Mouse (Mus musculus): ENCODE results near the gene 1700001P01Rik. TPM values are rescaled to one million over a fixed set of nuclear protein-coding genes. Genes with fewer than 3 reads are reported as not detected.

The 1700001P01Rik gene
- total and polyA plus RNA-seq, 3 experiments: 0.47 TPM; not detected in 2

DNA sequence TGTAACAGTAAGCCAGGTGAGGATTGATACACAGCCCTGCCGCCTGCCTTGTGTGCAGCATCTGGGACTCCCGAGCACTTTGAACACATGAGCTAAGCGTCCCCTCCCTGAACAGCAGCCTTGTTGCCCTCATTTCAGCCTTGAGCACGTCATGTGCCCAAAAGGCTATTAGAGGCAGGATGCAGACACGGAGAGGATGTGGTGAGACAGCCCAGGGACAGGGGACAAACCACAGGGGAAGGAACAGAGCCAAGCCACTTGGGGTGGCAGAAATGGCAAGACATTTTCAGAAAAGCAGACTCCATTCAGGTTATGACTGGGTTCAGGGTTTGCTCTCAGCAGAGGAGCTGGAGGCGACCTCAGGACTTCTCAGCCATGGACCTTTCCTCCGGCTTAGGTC, 47.4 kb downstream of the 1700001P01Rik start:
- no peak overlapping the region for H3K4me2 ChIP-seq (ENCODE audit: insufficient read depth, low read depth, poor library complexity, severe bottlenecking)
- H3K4me3 ChIP-seq (replicated peaks in 1 of 3; ENCODE audit: low read depth in 2 of 3, low read length in 2 of 3, poor library complexity in 1 of 3): no peak overlapping the region
- H3K9me3 ChIP-seq (replicated peaks; ENCODE audit: low read length): no peaks in the 10 kb centered on the region
- H3K27ac ChIP-seq (ENCODE audit: insufficient read depth, low read depth): no peak overlapping the region
- no peak overlapping the region for H3K9ac ChIP-seq (ENCODE audit: insufficient read depth, low read depth)
- dilution Hi-C loops (cut with MboI; ENCODE audit: extremely low pct_ligation_motif_present, extremely low pct_unique_long_range_greater_than_20kb, low sequenced_read_pairs) (no loop called here), in situ Hi-C loops (cut with MboI; ENCODE audit: low pct_ligation_motif_present, low pct_unique_long_range_greater_than_20kb, low sequenced_read_pairs) (no loop called here)
- H3K4me1 ChIP-seq (ENCODE audit: control insufficient read depth in 1 of 2, insufficient read depth in 2 of 2): peaks cover 0 to 9% of the 10 kb centered on the region in 2 experiments; a peak in 1 of 4 replicates
- H3K27me3 ChIP-seq (replicated peaks): no peaks in the 10 kb centered on the region
- H3K36me3 ChIP-seq (replicated peaks in 1 of 2; ENCODE audit: control insufficient read depth in 1 of 2, insufficient read depth in 1 of 2, low read length in 1 of 2): peaks cover 71 to 94% of the 10 kb centered on the region in 2 experiments
- TF ChIP-seq USF1 (IDR thresholded peaks at IDR 0.05; ENCODE audit: low read depth, low read length) (no peak), ELF1 (IDR thresholded peaks at IDR 0.05; ENCODE audit: low read depth, low read length) (no peak), GABPA (IDR thresholded peaks at IDR 0.05; ENCODE audit: insufficient replicate concordance, low read depth, low read length) (no peak)
- H3K79me2 ChIP-seq (replicated peaks; ENCODE audit: control insufficient read depth, extremely low read depth, insufficient read depth, poor library complexity, severe bottlenecking): no peaks in the 10 kb centered on the region
- DNase-seq (ENCODE audit: extremely low read depth): no peak

DNA sequence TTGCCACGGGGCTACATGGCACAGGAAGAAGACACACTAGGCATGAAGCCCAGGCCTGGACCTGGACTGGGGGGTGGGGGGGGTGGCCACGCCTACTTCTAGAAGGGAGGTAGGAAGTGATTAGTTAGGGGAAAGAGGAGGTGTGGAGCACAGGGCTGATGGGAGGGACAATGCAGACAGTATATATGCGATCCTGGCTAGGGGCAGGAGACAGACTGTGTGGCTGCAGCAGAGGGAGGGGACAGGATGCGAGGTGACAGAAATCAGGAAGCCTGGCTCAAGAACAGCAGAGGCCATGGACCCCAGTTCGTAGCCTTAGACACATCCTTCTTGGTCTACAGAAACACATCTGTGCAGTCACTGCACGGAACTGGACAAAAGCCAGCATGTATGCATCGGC, 52.0 kb downstream of the 1700001P01Rik start:
- dilution Hi-C loops (cut with MboI; ENCODE audit: extremely low pct_ligation_motif_present, extremely low pct_unique_long_range_greater_than_20kb, low sequenced_read_pairs) (no loop called here), in situ Hi-C loops (cut with MboI; ENCODE audit: low pct_ligation_motif_present, low pct_unique_long_range_greater_than_20kb, low sequenced_read_pairs) (no loop called here)
- H3K4me3 ChIP-seq (replicated peaks in 1 of 3; ENCODE audit: low read depth in 2 of 3, low read length in 2 of 3, poor library complexity in 1 of 3): no peak overlapping the region
- peaks cover 5 to 25% of the 10 kb centered on the region in 2 experiments for H3K4me1 ChIP-seq (ENCODE audit: control insufficient read depth in 1 of 2, insufficient read depth in 2 of 2)
- H3K36me3 ChIP-seq (replicated peaks in 1 of 2; ENCODE audit: control insufficient read depth in 1 of 2, insufficient read depth in 1 of 2, low read length in 1 of 2): peaks cover 84 to 93% of the 10 kb centered on the region in 2 experiments
- no peak for DNase-seq (ENCODE audit: extremely low read depth)
- H3K27me3 ChIP-seq (replicated peaks): no peaks in the 10 kb centered on the region
- H3K27ac ChIP-seq (ENCODE audit: insufficient read depth, low read depth): no peak overlapping the region
- no peak overlapping the region for H3K4me2 ChIP-seq (ENCODE audit: insufficient read depth, low read depth, poor library complexity, severe bottlenecking)
- no peaks in the 10 kb centered on the region for H3K79me2 ChIP-seq (replicated peaks; ENCODE audit: control insufficient read depth, extremely low read depth, insufficient read depth, poor library complexity, severe bottlenecking)
- TF ChIP-seq MAZ (IDR thresholded peaks at IDR 0.05; ENCODE audit: low read depth, low read length) (no peak), MYC (IDR thresholded peaks at IDR 0.05; ENCODE audit: low read depth, low read length) (no peak), MEF2A (IDR thresholded peaks at IDR 0.05; ENCODE audit: borderline replicate concordance, low read depth, low read length) (no peak), SIN3A (IDR thresholded peaks at IDR 0.05; ENCODE audit: low read length) (no peak), USF2 (conservative IDR thresholded peaks at IDR 0.05; ENCODE audit: low read depth, low read length) (no peak), ELF1 (IDR thresholded peaks at IDR 0.05; ENCODE audit: low read depth, low read length) (no peak), MAFK (IDR thresholded peaks at IDR 0.05; ENCODE audit: insufficient replicate concordance, low read length) (no peak)
- H3K9ac ChIP-seq (ENCODE audit: insufficient read depth, low read depth): no peak overlapping the region
- H3K9me3 ChIP-seq (replicated peaks; ENCODE audit: low read length): peaks cover 16% of the 10 kb centered on the region

Other genes starting within 250 kb of the 1700001P01Rik start
- 0.08 TPM in 2 replicates for gene Srcin1, start 199.7 kb downstream of the 1700001P01Rik start, total RNA-seq (2012; rRNA removed)
- not detected in 2 replicates for gene Srcin1, start 199.7 kb downstream of the 1700001P01Rik start, total RNA-seq (2014; rRNA removed)
- 0.09 and 0.12 TPM in 2 replicates for gene Srcin1, start 199.7 kb downstream of the 1700001P01Rik start, polyA plus RNA-seq (2012; ENCODE audit: insufficient read length, low read depth)
- 4.2 and 5.0 TPM in 2 replicates for gene Epop, start 146.2 kb downstream of the 1700001P01Rik start, total RNA-seq (2012; rRNA removed)
- gene Epop, start 146.2 kb downstream of the 1700001P01Rik start, total RNA-seq (2014; rRNA removed): 1.7 and 2.1 TPM in 2 replicates
- gene Epop, start 146.2 kb downstream of the 1700001P01Rik start, polyA plus RNA-seq (2012; ENCODE audit: insufficient read length, low read depth): 8.3 and 8.4 TPM in 2 replicates
- gene Mllt6, start 112.5 kb downstream of the 1700001P01Rik start, total RNA-seq (2012; rRNA removed): 50.7 and 55.6 TPM in 2 replicates
- gene Mllt6, start 112.5 kb downstream of the 1700001P01Rik start, total RNA-seq (2014; rRNA removed): 24.3 and 25.3 TPM in 2 replicates
- 38.3 and 43.0 TPM in 2 replicates for gene Mllt6, start 112.5 kb downstream of the 1700001P01Rik start, polyA plus RNA-seq (2012; ENCODE audit: insufficient read length, low read depth)
- gene Cisd3, start 90.1 kb downstream of the 1700001P01Rik start, total RNA-seq (2012; rRNA removed): 141 and 157 TPM in 2 replicates
- gene Cisd3, start 90.1 kb downstream of the 1700001P01Rik start, total RNA-seq (2014; rRNA removed): 63.8 and 66.1 TPM in 2 replicates
- gene Cisd3, start 90.1 kb downstream of the 1700001P01Rik start, polyA plus RNA-seq (2012; ENCODE audit: insufficient read length, low read depth): 169 and 221 TPM in 2 replicates
- 5.6 and 7.9 TPM in 2 replicates for gene Pcgf2, start 75.4 kb downstream of the 1700001P01Rik start, total RNA-seq (2012; rRNA removed)
- gene Pcgf2, start 75.4 kb downstream of the 1700001P01Rik start, total RNA-seq (2014; rRNA removed): 0.81 and 0.99 TPM in 2 replicates
- 16.3 and 19.5 TPM in 2 replicates for gene Pcgf2, start 75.4 kb downstream of the 1700001P01Rik start, polyA plus RNA-seq (2012; ENCODE audit: insufficient read length, low read depth)
- gene Psmb3, start 72.5 kb downstream of the 1700001P01Rik start, total RNA-seq (2012; rRNA removed): 863 and 969 TPM in 2 replicates
- 1,070 and 1,251 TPM in 2 replicates for gene Psmb3, start 72.5 kb downstream of the 1700001P01Rik start, total RNA-seq (2014; rRNA removed)
- 560 and 594 TPM in 2 replicates for gene Psmb3, start 72.5 kb downstream of the 1700001P01Rik start, polyA plus RNA-seq (2012; ENCODE audit: insufficient read length, low read depth)
- gene Pip4k2b, start 31.2 kb downstream of the 1700001P01Rik start, total RNA-seq (2012; rRNA removed): 28.7 and 30.8 TPM in 2 replicates
- gene Pip4k2b, start 31.2 kb downstream of the 1700001P01Rik start, total RNA-seq (2014; rRNA removed): 20.3 and 23.3 TPM in 2 replicates
- gene Pip4k2b, start 31.2 kb downstream of the 1700001P01Rik start, polyA plus RNA-seq (2012; ENCODE audit: insufficient read length, low read depth): 35.4 and 44.0 TPM in 2 replicates
- gene Cwc25, start 9.4 kb downstream of the 1700001P01Rik start, total RNA-seq (2012; rRNA removed): 16.7 and 17.3 TPM in 2 replicates
- gene Cwc25, start 9.4 kb downstream of the 1700001P01Rik start, total RNA-seq (2014; rRNA removed): 19.3 and 19.6 TPM in 2 replicates
- gene Cwc25, start 9.4 kb downstream of the 1700001P01Rik start, polyA plus RNA-seq (2012; ENCODE audit: insufficient read length, low read depth): 21.5 and 21.7 TPM in 2 replicates
- 2,073 and 2,338 TPM in 2 replicates for gene Rpl23, start 6.5 kb upstream of the 1700001P01Rik start, total RNA-seq (2012; rRNA removed)
- 1,878 and 2,226 TPM in 2 replicates for gene Rpl23, start 6.5 kb upstream of the 1700001P01Rik start, total RNA-seq (2014; rRNA removed)
- gene Rpl23, start 6.5 kb upstream of the 1700001P01Rik start, polyA plus RNA-seq (2012; ENCODE audit: insufficient read length, low read depth): 1,387 and 2,564 TPM in 2 replicates
- 16.8 and 18.6 TPM in 2 replicates for gene Lasp1, start 23.1 kb upstream of the 1700001P01Rik start, total RNA-seq (2012; rRNA removed)
- 12.3 and 12.5 TPM in 2 replicates for gene Lasp1, start 23.1 kb upstream of the 1700001P01Rik start, total RNA-seq (2014; rRNA removed)
- gene Lasp1, start 23.1 kb upstream of the 1700001P01Rik start, polyA plus RNA-seq (2012; ENCODE audit: insufficient read length, low read depth): 45.1 and 45.4 TPM in 2 replicates
- gene B230217C12Rik, start 64.9 kb upstream of the 1700001P01Rik start, total RNA-seq (2012; rRNA removed): 4.6 and 4.9 TPM in 2 replicates
- gene B230217C12Rik, start 64.9 kb upstream of the 1700001P01Rik start, total RNA-seq (2014; rRNA removed): 13.7 and 14.0 TPM in 2 replicates
- 11.9 and 12.4 TPM in 2 replicates for gene B230217C12Rik, start 64.9 kb upstream of the 1700001P01Rik start, polyA plus RNA-seq (2012; ENCODE audit: insufficient read length, low read depth)
- 0.80 and 1.1 TPM in 2 replicates for gene Fbxo47, start 108.2 kb upstream of the 1700001P01Rik start, total RNA-seq (2012; rRNA removed)
- gene Fbxo47, start 108.2 kb upstream of the 1700001P01Rik start, total RNA-seq (2014; rRNA removed): 2.1 and 3.0 TPM in 2 replicates
- 1.8 and 2.0 TPM in 2 replicates for gene Fbxo47, start 108.2 kb upstream of the 1700001P01Rik start, polyA plus RNA-seq (2012; ENCODE audit: insufficient read length, low read depth)
- gene Plxdc1, start 210.5 kb upstream of the 1700001P01Rik start, total RNA-seq (2012; rRNA removed): 0.04 and 0.08 TPM in 2 replicates
- not detected in 2 replicates for gene Plxdc1, start 210.5 kb upstream of the 1700001P01Rik start, total RNA-seq (2014; rRNA removed)
- 0.16 TPM in 1 of 2 replicates, not detected in the other for gene Plxdc1, start 210.5 kb upstream of the 1700001P01Rik start, polyA plus RNA-seq (2012; ENCODE audit: insufficient read length, low read depth)
- 28.2 and 28.5 TPM in 2 replicates for gene Arl5c, start 220.3 kb upstream of the 1700001P01Rik start, total RNA-seq (2012; rRNA removed)
- 32.2 and 33.1 TPM in 2 replicates for gene Arl5c, start 220.3 kb upstream of the 1700001P01Rik start, total RNA-seq (2014; rRNA removed)
- 36.1 and 45.5 TPM in 2 replicates for gene Arl5c, start 220.3 kb upstream of the 1700001P01Rik start, polyA plus RNA-seq (2012; ENCODE audit: insufficient read length, low read depth)
- gene Cacnb1, start 247.1 kb upstream of the 1700001P01Rik start, total RNA-seq (2012; rRNA removed): 0.46 and 0.55 TPM in 2 replicates
- gene Cacnb1, start 247.1 kb upstream of the 1700001P01Rik start, total RNA-seq (2014; rRNA removed): 0.12 TPM in 1 of 2 replicates, not detected in the other
- gene Cacnb1, start 247.1 kb upstream of the 1700001P01Rik start, polyA plus RNA-seq (2012; ENCODE audit: insufficient read length, low read depth): 0.36 and 0.59 TPM in 2 replicates